Mouse (Mus musculus) brain, embryonic 14.5 days (tissue): ENCODE measurements around the gene Tfip11.

Experiments used
- CTCF ChIP-seq: fragments of 200-500 bp; IDR thresholded peaks from 2 replicates; pipeline ENCODE4 v1.5.1; 2012; ENCODE audit warnings: inconsistent platforms, mild to moderate bottlenecking, moderate library complexity, borderline replicate concordance; ENCODE audit not compliant: insufficient read depth, insufficient read length; ENCODE audit errors: extremely low read depth
- POLR2A ChIP-seq: fragments of 200-500 bp; IDR thresholded peaks from 2 replicates; pipeline ENCODE4 v1.6.1; 2012; ENCODE audit warnings: mild to moderate bottlenecking, inconsistent platforms, borderline replicate concordance; ENCODE audit not compliant: poor library complexity, insufficient read depth, insufficient read length, severe bottlenecking; ENCODE audit errors: extremely low read depth

DNA sequence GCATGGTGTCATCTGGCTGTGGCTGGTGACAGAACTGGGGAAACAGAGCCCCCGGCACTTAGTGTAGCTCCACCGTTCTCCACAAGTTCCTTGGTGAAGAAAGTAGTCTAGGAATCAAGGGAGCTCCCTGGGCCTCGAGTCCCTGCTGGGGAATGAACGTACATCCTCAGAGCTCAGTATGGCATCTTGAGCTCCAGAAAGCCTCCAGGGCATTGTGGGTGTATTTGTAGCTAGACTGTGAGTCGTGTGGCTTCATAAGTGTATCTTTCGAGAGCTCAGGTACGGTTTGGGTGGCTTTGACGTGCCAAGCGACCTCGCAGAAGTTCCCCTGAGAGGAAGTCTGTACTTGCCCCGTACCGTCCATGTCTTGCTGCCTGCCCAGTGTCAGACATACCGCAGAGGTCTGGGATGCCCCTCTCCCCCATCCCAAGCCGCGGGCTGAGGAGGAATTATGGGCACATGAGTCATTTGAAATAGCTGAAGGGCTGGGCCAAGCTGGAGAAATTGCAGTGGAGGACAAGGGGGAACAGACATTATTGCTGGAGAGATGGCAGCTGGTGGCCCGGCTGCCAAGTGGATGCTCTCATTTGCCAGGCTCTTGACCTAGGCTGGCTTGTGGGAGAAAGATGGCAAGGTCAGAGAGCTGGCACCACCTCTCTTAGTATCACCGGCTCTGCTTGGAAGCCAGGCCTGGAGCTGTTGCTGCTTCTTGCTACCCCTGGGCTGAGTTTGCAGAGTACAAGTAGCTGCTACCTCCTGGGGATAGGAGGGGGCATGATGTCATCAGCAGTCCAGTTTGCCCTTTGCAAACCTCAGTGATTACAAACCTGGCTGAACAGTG, 46.8 kb upstream of the Tfip11 start:
- TF ChIP-seq CTCF, result no peak
- no peak for TF ChIP-seq POLR2A
